Mouse (Mus musculus): ENCODE results near the gene Shf. TPM values are rescaled to one million over a fixed set of nuclear protein-coding genes. Genes with fewer than 3 reads are reported as not detected.

Gene Shf
- polyA plus RNA-seq, 1 experiment: 6.0 TPM

DNA sequence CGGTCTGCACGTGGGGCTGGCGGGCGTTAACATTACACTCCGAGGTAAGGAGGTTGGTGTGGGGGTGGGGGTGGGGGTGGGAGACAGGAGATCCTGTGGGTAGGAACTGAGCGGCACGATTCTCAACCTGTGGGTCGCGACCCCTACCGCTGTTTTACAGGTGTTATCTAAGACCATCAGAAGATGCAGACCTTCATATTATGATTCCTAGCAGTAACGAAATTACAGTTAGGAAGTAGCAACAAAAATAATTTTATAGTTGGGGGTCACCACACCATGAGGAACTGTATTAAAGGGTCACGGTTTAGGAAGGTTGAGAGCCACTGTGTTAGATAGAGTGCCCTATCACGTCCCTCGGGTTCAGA is 68.3 kb downstream of the Shf start:
- Histone ChIP-seq H3K27ac (ENCODE audit: insufficient read depth, low read length) (no peak overlapping the region), H3K4me1 (ENCODE audit: control insufficient read depth, insufficient read depth, low read length) (no peaks in the 10 kb centered on the region), H3K36me3 (ENCODE audit: control insufficient read depth, insufficient read depth, low read length, poor library complexity, severe bottlenecking) (no peaks in the 10 kb centered on the region), H3K9ac (ENCODE audit: low read depth, poor library complexity, severe bottlenecking) (no peak overlapping the region), H3K27me3 (ENCODE audit: control insufficient read depth, insufficient read depth, low read length, poor library complexity, severe bottlenecking) (peaks cover 23% of the 10 kb centered on the region), H3K4me3 (ENCODE audit: low read depth, low read length) (no peak overlapping the region), H3K9me3 (replicated peaks; ENCODE audit: control insufficient read depth, insufficient read depth, low read length, poor library complexity, severe bottlenecking) (no peaks in the 10 kb centered on the region)
- no peak for TF ChIP-seq POLR2A (IDR thresholded peaks at IDR 0.05; ENCODE audit: insufficient read depth, low read length)
- TF ChIP-seq EP300 (IDR thresholded peaks at IDR 0.05; ENCODE audit: insufficient read depth, low read depth, low read length): no peak
- TF ChIP-seq CTCF (IDR thresholded peaks at IDR 0.05; ENCODE audit: low read depth, low read length): no peak

DNA sequence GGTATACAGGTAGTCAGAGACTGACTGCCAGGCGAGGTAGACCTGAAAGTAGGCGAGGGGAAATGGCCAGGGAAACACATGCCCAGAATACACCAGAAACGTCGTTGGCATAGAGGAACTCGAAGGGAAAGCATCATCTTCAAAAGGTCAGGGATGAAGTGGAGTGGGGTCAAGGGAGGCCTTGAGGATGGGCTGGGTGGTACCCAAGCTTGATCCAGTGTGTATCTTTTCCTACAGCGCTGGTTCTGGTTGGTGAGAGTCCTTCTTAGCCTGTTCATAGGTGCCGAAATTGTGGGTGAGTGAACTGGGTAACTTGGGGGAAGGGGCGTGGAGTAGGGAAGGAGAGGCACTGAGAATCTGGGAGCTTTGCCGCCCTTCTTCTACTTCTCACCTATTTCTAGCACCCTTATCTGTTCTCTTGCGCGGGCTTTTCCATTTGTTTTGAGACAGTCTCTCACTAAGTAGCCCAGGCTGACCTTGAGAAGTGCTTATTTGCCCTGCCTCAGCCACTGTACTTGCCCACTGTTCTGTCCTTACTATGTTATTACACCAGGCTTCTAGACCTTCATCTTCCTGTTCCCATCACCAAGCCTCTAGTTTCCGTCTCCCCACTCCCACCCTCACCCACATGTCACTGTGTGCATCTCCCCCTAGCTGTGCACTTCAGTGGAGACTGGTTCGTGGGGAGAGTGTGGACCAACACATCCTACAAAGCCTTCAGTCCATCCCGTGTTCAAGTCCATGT is 68.9 kb downstream of the Shf start:
- no peaks in the 10 kb centered on the region for H3K36me3 ChIP-seq (ENCODE audit: control insufficient read depth, insufficient read depth, low read length, poor library complexity, severe bottlenecking)
- H3K4me3 ChIP-seq (ENCODE audit: low read depth, low read length): no peak overlapping the region
- TF ChIP-seq POLR2A (IDR thresholded peaks at IDR 0.05; ENCODE audit: insufficient read depth, low read length) (no peak), CTCF (IDR thresholded peaks at IDR 0.05; ENCODE audit: low read depth, low read length) (no peak), EP300 (IDR thresholded peaks at IDR 0.05; ENCODE audit: insufficient read depth, low read depth, low read length) (no peak)
- H3K4me1 ChIP-seq (ENCODE audit: control insufficient read depth, insufficient read depth, low read length): no peaks in the 10 kb centered on the region
- H3K27ac ChIP-seq (ENCODE audit: insufficient read depth, low read length): no peak overlapping the region
- H3K27me3 ChIP-seq (ENCODE audit: control insufficient read depth, insufficient read depth, low read length, poor library complexity, severe bottlenecking): peaks cover 23% of the 10 kb centered on the region
- no peaks in the 10 kb centered on the region for H3K9me3 ChIP-seq (replicated peaks; ENCODE audit: control insufficient read depth, insufficient read depth, low read length, poor library complexity, severe bottlenecking)
- H3K9ac ChIP-seq (ENCODE audit: low read depth, poor library complexity, severe bottlenecking): no peak overlapping the region

Other genes starting within 250 kb of the Shf start
- gene B2m, start 221.5 kb downstream of the Shf start, polyA plus RNA-seq (2011; ENCODE audit: insufficient read depth, insufficient read length, low read depth, missing spikeins): 116 and 119 TPM in 2 replicates
- 0.43 TPM in 1 of 2 replicates, not detected in the other for gene Trim69, start 208.5 kb downstream of the Shf start, polyA plus RNA-seq (2011; ENCODE audit: insufficient read depth, insufficient read length, low read depth, missing spikeins)
- 2.5 and 3.1 TPM in 2 replicates for gene Patl2, start 183.0 kb downstream of the Shf start, polyA plus RNA-seq (2011; ENCODE audit: insufficient read depth, insufficient read length, low read depth, missing spikeins)
- gene Terb2, start 182.9 kb downstream of the Shf start, polyA plus RNA-seq (2011; ENCODE audit: insufficient read depth, insufficient read length, low read depth, missing spikeins): 0.43 and 0.60 TPM in 2 replicates
- gene Sord, start 134.4 kb downstream of the Shf start, polyA plus RNA-seq (2011; ENCODE audit: insufficient read depth, insufficient read length, low read depth, missing spikeins): 30.0 and 30.5 TPM in 2 replicates
- not detected in 2 replicates for gene Duox2, start 70.7 kb downstream of the Shf start, polyA plus RNA-seq (2011; ENCODE audit: insufficient read depth, insufficient read length, low read depth, missing spikeins)
- gene Duoxa2, start 70.3 kb downstream of the Shf start, polyA plus RNA-seq (2011; ENCODE audit: insufficient read depth, insufficient read length, low read depth, missing spikeins): not detected in 2 replicates
- not detected in 2 replicates for gene Duoxa1, start 55.4 kb downstream of the Shf start, polyA plus RNA-seq (2011; ENCODE audit: insufficient read depth, insufficient read length, low read depth, missing spikeins)
- not detected in 2 replicates for gene Duox1, start 53.5 kb downstream of the Shf start, polyA plus RNA-seq (2011; ENCODE audit: insufficient read depth, insufficient read length, low read depth, missing spikeins)
- gene Slc28a2, start 57.3 kb upstream of the Shf start, polyA plus RNA-seq (2011; ENCODE audit: insufficient read depth, insufficient read length, low read depth, missing spikeins): not detected in 2 replicates
- gene Gm14085, start 115.8 kb upstream of the Shf start, polyA plus RNA-seq (2011; ENCODE audit: insufficient read depth, insufficient read length, low read depth, missing spikeins): not detected in 2 replicates
- 4.2 and 5.9 TPM in 2 replicates for gene Gatm, start 242.1 kb upstream of the Shf start, polyA plus RNA-seq (2011; ENCODE audit: insufficient read depth, insufficient read length, low read depth, missing spikeins)